ENCODE assay signal across 19 mouse cellular contexts in genomic region chr13:49492376-49493368, GRCm38 (mm10). TPM values are rescaled to one million over a fixed set of nuclear protein-coding genes. Genes with fewer than 3 reads are reported as not detected.
DNase-seq lines count a peak whose midpoint lies in the region; ATAC-seq and TF ChIP-seq lines count a peak whose summit lies in the region.
"Had no signal": no experiment of that assay in that cellular context is flagged by ENCODE, and none has a peak within 500 bp of the region (broad histone marks: within the 10 kb centered on the region; RNA-seq: fewer than 3 reads in every experiment).

Gene Tes3-ps, plus strand, starts transcription at chr13:49493318.

- no peaks in the 10 kb centered on the region for H3K79me2 ChIP-seq in C2C12 (ENCODE audit: control insufficient read depth, insufficient read depth)

- no peak within 1 kb of the TSS for H3K4me3 ChIP-seq in heart, embryonic 11.5 days (ENCODE audit: low read depth, low read length)
- no peak within 1 kb of the TSS for H3K4me3 ChIP-seq in C2C12 (ENCODE audit: insufficient read depth, poor library complexity, severe bottlenecking)
- no peak within 1 kb of the TSS for H3K4me3 ChIP-seq in limb, embryonic 15.5 days
- H3K4me3 ChIP-seq: embryonic facial prominence, embryonic 12.5 days; forebrain, embryonic 13.5 days had no signal

- no peak for TF ChIP-seq CTCF in C2C12 (IDR thresholded peaks at IDR 0.05; ENCODE audit: control insufficient read depth, insufficient read depth, insufficient read length)

- H3K9ac ChIP-seq in heart, embryonic 11.5 days (ENCODE audit: low read depth, low read length): no peak within 1 kb of the TSS
- no peak within 1 kb of the TSS for H3K9ac ChIP-seq in limb, embryonic 15.5 days
- H3K9ac ChIP-seq: embryonic facial prominence, embryonic 12.5 days; forebrain, embryonic 13.5 days had no signal

- no peaks in the 10 kb centered on the region for H3K27me3 ChIP-seq in heart, embryonic 11.5 days (ENCODE audit: control insufficient read depth, insufficient read depth, low read length)
- no peaks in the 10 kb centered on the region for H3K27me3 ChIP-seq in C2C12 (ENCODE audit: control insufficient read depth, insufficient read depth, insufficient read length)
- H3K27me3 ChIP-seq in limb, embryonic 15.5 days: no peaks in the 10 kb centered on the region
- H3K27me3 ChIP-seq: embryonic facial prominence, embryonic 12.5 days; forebrain, embryonic 13.5 days had no signal

- no peak for ATAC-seq in heart, embryonic 11.5 days (replicated peaks; ENCODE audit: insufficient number of reproducible peaks, low FRiP score, low TSS enrichment)
- ATAC-seq in common myeloid progenitor, adult 5-6 weeks (replicated peaks; ENCODE audit: low read depth, poor library complexity, severe bottlenecking): no peak
- no peak for ATAC-seq in limb, embryonic 15.5 days (ENCODE audit: insufficient number of reproducible peaks, low FRiP score, low TSS enrichment, low read depth)
- ATAC-seq in inflammation-experienced regulatory T-cells, adult 6 months: no peak
- ATAC-seq: forebrain, embryonic 13.5 days had no signal

- no peaks in the 10 kb centered on the region for H3K79me3 ChIP-seq in C2C12 (ENCODE audit: low read depth)

- H3ac ChIP-seq in C2C12 (ENCODE audit: control insufficient read depth, insufficient read length, low read depth): no peak within 1 kb of the TSS

- no peak within 1 kb of the TSS for H3K27ac ChIP-seq in heart, embryonic 11.5 days (ENCODE audit: low read depth, low read length)
- H3K27ac ChIP-seq in limb, embryonic 15.5 days: peak within 1 kb of the TSS; percentile 65
- H3K27ac ChIP-seq: embryonic facial prominence, embryonic 12.5 days; forebrain, embryonic 13.5 days had no signal

- no peak within 1 kb of the TSS for H3K4me2 ChIP-seq in heart, embryonic 11.5 days
- H3K4me2 ChIP-seq in limb, embryonic 15.5 days: no peak within 1 kb of the TSS
- H3K4me2 ChIP-seq: embryonic facial prominence, embryonic 12.5 days; forebrain, embryonic 13.5 days; midbrain, embryonic 11.5 days had no signal

- DNase-seq in heart, adult 11 months: peak; percentile 96
- DNase-seq in adipocyte (ENCODE audit: low spot score): no peak
- DNase-seq in adrenal gland, postnatal 4 days (ENCODE audit: low spot score in 2 of 2): no peak
- DNase-seq: adrenal gland, postnatal 36 days; cerebellum, adult 11 months; cerebellum, postnatal 36 days; gastrocnemius, postnatal 14 days; kidney, adult 8-10 months; lung, postnatal 36 days; right cerebral cortex, adult 18-20 months; thymus, postnatal 4 days had no signal

- WGBS in heart, embryonic 11.5 days (ENCODE audit: insufficient replicate concordance): 46% methylated on average over 6 of the region's 6 CpGs
- WGBS in limb, embryonic 15.5 days: 46% methylated on average over 6 of the region's 6 CpGs

- H3K36me3 ChIP-seq in heart, embryonic 11.5 days (ENCODE audit: control insufficient read depth, insufficient read depth, low read length): no peaks in the 10 kb centered on the region
- H3K36me3 ChIP-seq in C2C12 (ENCODE audit: control insufficient read depth, insufficient read depth): no peaks in the 10 kb centered on the region
- no peaks in the 10 kb centered on the region for H3K36me3 ChIP-seq in limb, embryonic 15.5 days
- H3K36me3 ChIP-seq: embryonic facial prominence, embryonic 12.5 days had no signal

- H3K4me1 ChIP-seq in heart, embryonic 11.5 days (ENCODE audit: control insufficient read depth, insufficient read depth, low read length): peaks cover 12% of the 10 kb centered on the region; the same call in 1 of the 2 replicates
- H3K4me1 ChIP-seq in limb, embryonic 15.5 days: peaks cover 3% of the 10 kb centered on the region; the same call in 1 of the 2 replicates
- H3K4me1 ChIP-seq: embryonic facial prominence, embryonic 12.5 days; forebrain, embryonic 13.5 days had no signal

- no peaks in the 10 kb centered on the region for H3K9me3 ChIP-seq in heart, embryonic 11.5 days (replicated peaks; ENCODE audit: control insufficient read depth, low read length)
- H3K9me3 ChIP-seq in limb, embryonic 15.5 days: no peaks in the 10 kb centered on the region
- H3K9me3 ChIP-seq: embryonic facial prominence, embryonic 12.5 days; forebrain, embryonic 13.5 days had no signal

TF ChIP-seq in C2C12, 6 proteins besides CTCF, POLR2A, EP300 and RAD21:
- TF ChIP-seq MYOD1 (IDR thresholded peaks at IDR 0.05; ENCODE audit: control insufficient read depth, insufficient read length, low read depth): peak; percentile 80
- no peak for TF ChIP-seq MYOG (IDR thresholded peaks at IDR 0.05; ENCODE audit: control insufficient read depth, extremely low read depth, insufficient read length)
- no peak for TF ChIP-seq FOSL1 (IDR thresholded peaks at IDR 0.05; ENCODE audit: insufficient read depth, low read length, poor library complexity, severe bottlenecking)

RNA-seq across cellular contexts. Expression of gene Tes3-ps, which starts in this region (rescaled TPM):
- polyA plus RNA-seq in heart, embryonic 11.5 days (2014; fragmentation: Nextera tagmentation; extraction: Ambion mirVana): 0.42 and 0.56 TPM in 2 replicates
- 0.59 TPM for polyA plus RNA-seq in C2C12 (2012; fragmentation: generic; extraction: Trizol)
- total RNA-seq in common myeloid progenitor, adult 5-6 weeks (2017): 10.0 and 10.6 TPM in 2 replicates
- polyA plus RNA-seq in limb, embryonic 15.5 days (2015; fragmentation: Nextera tagmentation; extraction: Ambion mirVana): 0.72 and 0.88 TPM in 2 replicates
- 1 to 10 TPM; 5.6 to 8.2 (median 8.1) TPM for polyA plus RNA-seq in inflammation-experienced regulatory T-cells, adult 6 months (2017; shearing (Covaris generic))
- total RNA-seq in adrenal gland, postnatal 4 days (2021): 1 to 10 TPM; 1.1 to 1.9 TPM
